Mouse (Mus musculus) ZHBTc4 (cell line): ENCODE results near the gene Slc22a12.

ENCODE experiments used
- DNase-seq: peaks from one replicate; pipeline ENCODE4 v3.0.0-alpha.2; 2011; ENCODE audit warnings: low read depth, low spot score

Slc22a12 gene

GRCm38 (mm10) chr19:6541521-6541920 is 1.3 kb downstream of the Slc22a12 start:
- DNase-seq = no peak

- DNase-seq = no peak
Measured at GRCm38 (mm10) chr19:6540191-6540590, 2.6 kb downstream of the Slc22a12 start.

DNA sequence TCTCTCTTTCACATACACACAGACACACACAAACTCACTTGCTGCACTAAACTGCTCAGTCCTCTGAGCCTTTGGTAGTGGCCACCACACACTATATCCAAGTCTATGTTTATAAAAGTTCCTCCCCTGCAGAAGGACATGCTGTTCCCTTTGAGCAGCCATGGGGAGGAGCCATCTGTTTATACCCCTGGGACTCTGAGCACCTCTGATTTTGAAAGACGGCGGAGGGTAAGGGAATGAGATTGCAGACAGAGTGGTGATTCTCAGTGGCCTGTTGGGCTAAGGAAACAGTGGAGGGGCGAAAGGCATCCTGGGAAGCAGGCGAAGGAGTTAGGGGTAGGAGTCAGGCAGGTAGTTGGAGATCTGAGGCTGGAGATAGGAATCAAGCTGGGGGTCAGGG is 3.2 kb downstream of the Slc22a12 start:
- DNase-seq = no peak

DNA sequence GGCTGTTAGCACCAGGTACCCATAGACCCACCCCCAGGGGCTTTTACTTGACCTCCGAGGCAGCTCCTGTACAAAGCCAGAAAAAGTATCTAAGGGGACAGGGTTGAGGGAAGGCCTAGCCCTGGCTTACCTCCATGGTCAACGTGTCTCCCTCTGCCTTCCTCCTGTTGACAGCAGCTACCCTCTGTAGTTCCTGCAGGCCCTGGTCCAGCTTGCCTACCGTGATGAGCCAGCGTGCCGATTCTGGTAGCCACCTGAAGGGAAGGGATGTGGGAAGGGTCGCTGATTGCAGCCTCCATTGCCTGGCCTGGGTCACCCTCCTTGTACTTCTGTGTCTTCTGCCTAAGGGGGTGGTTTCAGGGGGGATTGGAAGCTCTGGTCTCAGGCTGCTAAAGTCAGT is 4.3 kb downstream of the Slc22a12 start:
- no peak for DNase-seq

GRCm38 (mm10) chr19:6537526-6537925 is 5.3 kb downstream of the Slc22a12 start:
- no peak for DNase-seq

DNA sequence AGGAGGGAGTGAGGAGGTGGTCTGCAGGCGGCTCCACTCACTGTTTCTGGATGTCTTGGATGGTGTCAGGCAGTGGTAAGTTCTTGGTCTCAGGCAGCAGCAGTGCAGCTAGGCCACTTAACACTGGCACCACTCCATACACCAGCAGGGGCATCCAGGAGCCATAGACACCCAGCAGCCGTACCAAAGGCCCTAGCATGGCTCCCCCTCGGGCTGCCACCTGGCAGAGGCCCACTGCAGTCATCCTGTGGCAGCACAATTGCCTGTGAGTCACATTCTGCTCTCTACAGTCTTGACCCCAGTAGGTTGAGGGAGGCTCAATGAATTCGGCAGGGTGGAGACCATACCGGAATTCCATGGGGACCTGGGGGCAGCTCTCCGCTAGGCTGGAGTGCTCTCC is 6.1 kb downstream of the Slc22a12 start:
- DNase-seq = no peak

DNA sequence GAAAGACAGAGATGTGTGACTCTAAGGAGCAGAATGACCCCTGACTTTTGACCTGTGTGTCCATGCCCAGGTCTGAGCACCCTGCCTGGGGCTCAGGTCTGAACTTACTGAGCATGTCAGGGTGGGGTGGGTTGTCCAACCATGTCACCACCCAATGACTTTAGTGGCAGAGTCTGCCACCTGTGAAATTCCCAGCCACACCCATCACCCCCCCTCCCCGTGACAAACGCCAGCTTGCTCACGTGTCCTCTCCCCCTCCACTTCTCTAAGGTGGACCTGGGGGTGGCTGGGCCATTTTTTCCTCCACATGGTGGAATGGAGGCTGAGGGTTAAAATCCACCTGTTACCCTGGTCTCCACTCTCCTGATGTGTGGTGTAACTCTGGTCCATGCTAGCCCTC is 6.6 kb downstream of the Slc22a12 start:
- no peak for DNase-seq

DNA sequence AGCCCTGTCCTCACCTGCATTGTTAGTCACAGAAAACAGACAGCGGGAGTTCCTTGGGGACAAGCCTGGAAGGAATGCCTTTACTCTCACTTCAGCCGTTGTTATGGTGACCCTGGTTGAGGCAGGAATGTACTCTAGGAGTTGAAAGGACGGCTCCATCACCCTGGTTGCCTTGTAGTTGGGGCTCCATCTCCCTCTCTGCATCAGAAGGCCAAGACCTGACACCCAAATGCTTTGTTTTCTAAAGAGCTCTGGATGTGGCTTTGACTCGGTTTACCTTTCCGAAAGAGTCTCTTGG is 8.8 kb downstream of the Slc22a12 start:
- DNase-seq = peak; percentile 76

- no peak for DNase-seq
Measured at GRCm38 (mm10) chr19:6533290-6534117, 9.3 kb downstream of the Slc22a12 start.

- DNase-seq = no peak
Measured at GRCm38 (mm10) chr19:6532656-6533055, 10.2 kb downstream of the Slc22a12 start.

DNA sequence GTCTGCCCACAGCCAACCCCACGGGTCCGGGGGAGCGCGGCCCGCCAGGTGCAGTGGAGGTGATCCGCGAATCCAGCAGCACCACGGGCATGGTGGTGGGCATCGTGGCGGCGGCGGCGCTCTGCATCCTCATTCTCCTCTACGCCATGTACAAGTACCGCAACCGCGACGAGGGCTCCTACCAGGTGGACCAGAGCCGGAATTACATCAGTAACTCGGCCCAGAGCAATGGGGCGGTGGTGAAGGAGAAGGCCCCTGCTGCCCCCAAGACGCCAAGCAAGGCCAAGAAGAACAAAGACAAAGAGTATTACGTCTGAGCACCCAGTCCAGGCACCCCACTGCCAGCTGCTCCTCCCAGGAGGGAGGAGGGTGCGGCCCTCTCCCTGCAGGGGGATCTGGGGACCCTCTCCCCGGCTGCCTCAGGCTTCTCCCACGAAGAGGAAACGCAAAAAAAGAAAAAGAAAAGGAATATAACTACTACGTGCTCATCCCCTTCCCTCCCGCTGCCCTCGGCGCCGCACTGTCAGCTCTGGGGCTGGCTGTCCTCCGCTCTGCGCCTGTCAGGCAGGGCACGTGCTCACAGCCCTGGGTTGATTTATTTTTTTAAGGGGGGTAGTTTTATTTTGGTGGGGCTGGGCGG is 10.9 kb downstream of the Slc22a12 start:
- DNase-seq = peak; percentile 38

- DNase-seq = peak; percentile 40
Measured at GRCm38 (mm10) chr19:6531011-6531631, 11.7 kb downstream of the Slc22a12 start.

DNA sequence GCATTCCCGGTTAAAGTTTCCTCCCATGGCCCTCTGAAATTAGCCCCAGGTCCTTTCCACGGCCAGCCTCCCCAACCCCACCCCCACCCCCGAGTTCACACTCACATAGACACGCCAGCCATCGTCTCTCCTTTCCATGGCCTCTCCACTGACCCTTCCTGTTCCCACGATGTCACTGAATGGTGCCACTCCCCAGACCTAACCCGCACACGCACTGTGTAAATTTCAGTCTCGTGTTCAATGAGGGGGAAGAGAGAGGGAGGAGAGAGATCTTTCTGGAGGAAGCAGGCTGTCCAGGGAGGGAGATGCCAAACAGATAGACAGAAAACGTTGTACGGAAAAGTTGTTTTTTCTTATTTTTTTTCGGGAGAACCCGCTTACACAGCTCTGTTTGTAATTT is 12.5 kb downstream of the Slc22a12 start:
- DNase-seq = no peak

- DNase-seq = peak; percentile 89
Measured at GRCm38 (mm10) chr19:6529265-6529985, 13.4 kb downstream of the Slc22a12 start.

DNA sequence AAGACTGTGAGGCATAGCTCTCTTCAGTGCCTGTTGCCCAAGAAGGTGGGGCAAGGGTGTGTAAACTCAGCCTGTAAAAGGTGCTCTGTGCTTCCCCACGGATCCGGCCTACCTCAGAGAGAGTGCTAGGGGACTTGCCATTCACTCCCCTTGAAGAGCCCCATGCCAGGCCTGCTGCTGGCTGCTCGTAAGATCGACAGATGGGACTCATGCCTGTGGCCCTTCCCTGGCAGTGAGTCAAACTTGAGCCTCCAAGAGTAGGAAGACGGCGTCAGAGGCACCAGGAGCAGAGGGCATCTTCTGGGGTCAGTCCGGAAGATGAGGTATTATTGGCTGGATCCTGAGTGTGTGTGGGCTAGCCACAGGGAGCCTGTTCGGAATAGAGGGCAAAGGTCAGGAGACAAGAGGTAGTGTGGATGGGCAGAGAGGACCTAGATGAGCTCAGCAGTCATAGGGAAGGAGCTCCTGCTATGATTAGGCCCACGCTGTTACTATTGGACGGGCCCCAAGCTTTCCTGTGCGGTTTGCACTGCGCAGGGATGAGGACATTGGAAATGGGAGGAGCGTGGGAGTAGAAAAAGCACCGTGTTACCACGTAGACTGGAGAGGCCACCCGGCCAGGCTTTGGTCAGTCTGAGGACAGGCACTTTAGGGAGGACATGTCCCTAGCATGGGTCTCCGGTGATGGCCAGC is 14.8 kb downstream of the Slc22a12 start:
- no peak for DNase-seq

GRCm38 (mm10) chr19:6527439-6527838 is 15.4 kb downstream of the Slc22a12 start:
- no peak for DNase-seq

DNA sequence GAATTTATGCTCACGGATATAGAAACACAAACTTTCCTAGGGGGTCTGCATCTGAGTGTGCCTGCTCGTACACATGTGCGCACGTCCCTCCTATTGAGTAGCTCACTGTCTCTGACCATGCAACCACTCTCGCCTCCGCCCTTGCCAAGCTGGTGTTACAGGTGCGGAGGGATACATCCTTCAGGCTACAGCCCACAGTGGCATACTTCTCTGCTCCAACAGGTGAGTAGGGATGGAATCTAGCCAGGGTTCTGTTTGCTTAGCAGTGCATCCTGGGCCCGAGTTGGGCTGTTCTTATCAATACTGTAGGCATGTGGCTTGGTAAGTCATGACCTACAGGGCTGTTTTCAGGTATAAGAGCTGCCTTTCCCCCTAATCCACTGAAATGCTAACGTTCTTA is 16.8 kb downstream of the Slc22a12 start:
- DNase-seq = no peak

DNA sequence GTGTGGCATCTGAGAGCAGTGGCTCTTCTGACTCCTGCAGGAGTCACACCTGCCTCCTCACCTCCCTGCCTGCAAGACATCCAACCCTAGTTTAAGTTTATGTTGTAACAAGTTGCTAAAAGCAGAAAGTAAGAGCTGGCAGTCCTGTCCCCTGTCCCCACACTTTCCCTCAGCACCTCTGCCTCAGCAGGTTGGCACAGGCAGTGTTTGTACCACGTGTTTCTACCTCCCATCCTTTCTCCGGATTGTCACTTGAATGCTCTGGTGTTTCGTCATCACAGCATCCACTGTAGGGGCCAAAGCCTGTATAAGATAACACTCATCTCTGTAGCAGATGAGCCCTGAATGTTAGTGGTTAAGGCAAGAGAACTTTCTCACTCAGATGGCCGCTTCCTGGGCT is 17.8 kb downstream of the Slc22a12 start:
- DNase-seq = no peak

- DNase-seq = no peak
Measured at GRCm38 (mm10) chr19:6522289-6522688, 20.5 kb downstream of the Slc22a12 start.

- no peak for DNase-seq
Measured at GRCm38 (mm10) chr19:6521630-6522029, 21.2 kb downstream of the Slc22a12 start.

- DNase-seq = peak; percentile 68
Measured at GRCm38 (mm10) chr19:6519483-6519882, 23.3 kb downstream of the Slc22a12 start.

DNA sequence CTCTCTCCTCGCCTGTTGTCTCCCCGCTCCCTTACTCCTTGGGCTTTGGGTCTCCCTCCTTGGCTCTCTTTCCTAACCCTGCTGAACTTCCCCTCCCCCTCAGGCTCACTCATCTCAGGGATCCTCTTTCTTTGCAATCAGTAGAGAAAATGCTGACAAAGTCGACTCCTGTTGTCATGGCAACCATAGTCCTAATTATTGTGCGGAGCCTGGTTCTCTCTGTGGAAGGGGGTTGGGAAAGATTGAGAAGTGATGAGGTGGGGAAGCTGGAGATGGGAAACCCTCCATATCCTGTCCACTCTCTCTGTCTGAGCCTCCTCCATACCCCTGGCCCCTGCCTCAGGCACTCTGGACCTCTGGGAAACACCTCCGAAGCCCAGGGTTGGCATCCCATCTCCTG is 24.2 kb downstream of the Slc22a12 start:
- DNase-seq = no peak
